Mouse (Mus musculus) naive thymus-derived CD4-positive, alpha-beta T cell, adult 2 months (primary cell): ENCODE results near the gene Usp47.
"Not testable (repeated sequence)": the region's sequence is repeated elsewhere in the genome, so short reads cannot be mapped to it uniquely, and the experiment has no call there.

Source experiments
- DNase-seq: peaks from one replicate; pipeline ENCODE4 v3.0.0-alpha.2; 2011; ENCODE audit warnings: low read depth

The Usp47 gene

DNA sequence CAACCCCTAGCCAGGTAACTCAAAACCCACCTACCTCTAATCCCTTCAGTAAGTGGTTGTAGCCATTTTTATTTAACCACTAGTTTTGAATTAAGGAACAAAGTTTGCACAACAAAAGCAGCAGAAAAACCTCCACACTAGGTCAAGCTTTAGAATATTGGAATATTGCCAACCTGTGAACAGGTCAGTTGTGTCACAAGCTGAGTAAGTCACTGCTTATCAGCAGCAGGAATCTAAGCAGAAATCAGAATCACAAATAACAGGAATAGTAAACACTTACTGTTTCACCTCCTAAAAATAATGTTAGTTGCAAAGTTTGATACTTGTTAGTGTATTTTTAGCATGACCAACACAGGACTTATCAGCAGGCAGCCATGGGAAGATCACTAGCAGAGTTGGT lies 17.0 kb downstream of the Usp47 start:
- DNase-seq = no peak

- DNase-seq = peak; percentile 52
Observed at GRCm38 (mm10) chr7:112042758-112043157, 19.5 kb downstream of the Usp47 start.

DNA sequence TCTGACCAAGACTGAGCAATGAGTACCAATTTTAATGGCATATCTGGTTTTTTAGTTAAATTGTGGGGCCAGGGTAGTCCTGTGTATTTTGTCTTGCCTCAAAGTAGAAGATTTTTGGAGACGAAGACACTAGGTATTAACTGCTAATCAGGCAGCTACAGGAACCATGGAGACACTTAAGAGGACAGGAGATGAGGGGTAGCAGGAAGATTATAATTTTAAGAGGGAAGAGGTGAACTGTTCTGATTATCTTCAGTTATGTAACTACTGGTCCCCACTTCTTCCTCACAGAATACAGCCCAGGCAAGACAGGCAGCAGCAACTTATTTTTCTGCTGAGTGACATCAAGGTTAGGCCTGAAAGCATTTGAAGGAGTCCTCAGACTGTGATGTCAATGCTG lies 21.9 kb downstream of the Usp47 start:
- DNase-seq = no peak

- no peak for DNase-seq
Observed at GRCm38 (mm10) chr7:112045794-112046388, 22.6 kb downstream of the Usp47 start.

DNA sequence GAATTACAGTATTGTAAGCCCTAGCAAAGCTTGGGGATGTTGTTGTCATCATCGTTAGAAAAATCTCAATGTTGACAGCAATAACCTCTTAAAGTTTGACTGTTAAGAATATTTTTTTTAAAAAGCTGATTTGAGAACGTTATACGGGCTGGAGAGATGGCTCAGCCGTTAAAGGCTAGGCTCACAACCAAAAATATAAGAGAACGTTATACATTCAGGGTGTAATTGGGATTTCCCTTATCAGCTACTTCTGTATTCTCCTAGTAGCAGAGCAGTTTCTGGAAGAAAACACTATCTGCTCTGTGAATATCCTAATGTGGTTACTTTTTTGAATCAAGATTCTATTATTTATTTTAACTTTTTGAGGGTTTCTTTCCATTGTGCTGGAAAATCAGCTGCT lies 25.3 kb downstream of the Usp47 start:
- DNase-seq = no peak

- DNase-seq = peak; percentile 60
Observed at GRCm38 (mm10) chr7:112053667-112054066, 30.4 kb downstream of the Usp47 start.

DNA sequence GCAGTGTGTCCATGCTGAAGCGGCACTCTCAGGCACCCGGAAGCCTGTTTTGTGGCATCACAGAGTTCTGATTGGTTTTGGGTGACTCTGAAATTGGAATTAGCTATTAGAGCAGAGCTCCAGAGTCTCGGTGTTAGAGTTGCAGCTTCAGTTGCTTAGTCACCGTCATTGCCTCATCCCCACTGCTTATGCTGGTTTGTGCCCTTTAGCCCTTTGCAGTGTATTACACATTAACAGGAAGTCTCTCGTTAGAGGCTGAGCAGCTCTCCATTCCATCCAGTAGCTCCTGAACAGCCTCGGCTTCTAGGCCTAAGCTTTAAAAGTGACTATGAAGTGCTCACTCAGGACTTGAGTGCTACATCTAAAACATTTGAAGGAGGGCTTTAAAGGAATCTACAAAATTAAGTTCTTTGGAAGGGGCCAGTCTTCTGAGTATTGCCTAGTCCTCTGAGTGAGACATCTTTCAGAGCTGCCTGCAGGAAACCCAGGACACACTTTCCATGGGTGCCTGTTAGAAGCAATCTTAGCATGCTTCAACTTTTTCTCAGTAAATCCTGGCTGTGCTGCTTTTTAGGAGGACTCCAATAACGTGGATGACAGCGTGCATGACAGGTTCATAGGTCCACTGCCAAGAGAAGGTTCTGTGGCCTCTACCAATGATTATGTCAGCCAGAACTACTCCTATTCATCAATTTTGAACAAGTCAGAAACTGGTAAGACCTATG lies 32.8 kb downstream of the Usp47 start:
- DNase-seq = no peak

- no peak for DNase-seq
Observed at GRCm38 (mm10) chr7:112074868-112075267, 51.6 kb downstream of the Usp47 start.

GRCm38 (mm10) chr7:112082636-112083035 lies 59.3 kb downstream of the Usp47 start:
- DNase-seq = no peak

GRCm38 (mm10) chr7:112084222-112084621 lies 60.9 kb downstream of the Usp47 start:
- DNase-seq = no peak

- peak; percentile 81 for DNase-seq
Observed at GRCm38 (mm10) chr7:112085062-112085461, 61.8 kb downstream of the Usp47 start.

DNA sequence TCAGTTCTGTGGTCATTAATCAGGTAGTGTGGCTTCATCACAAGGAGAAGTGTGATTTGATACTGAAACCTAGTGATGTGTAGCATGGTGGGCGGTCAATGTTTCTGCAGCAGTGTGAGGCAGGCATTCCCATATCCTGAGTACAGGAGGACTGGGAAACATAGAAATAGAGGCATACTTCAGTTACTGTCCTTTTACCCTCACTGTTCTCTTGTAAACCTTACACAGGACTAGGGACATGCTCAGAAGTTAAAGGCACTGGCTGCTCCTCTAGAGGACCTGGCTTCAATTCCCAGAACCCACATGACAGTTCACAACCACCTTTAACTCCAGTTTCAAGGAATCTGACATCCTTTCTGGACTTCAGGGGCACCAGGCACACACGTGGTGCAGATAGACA lies 62.9 kb downstream of the Usp47 start:
- DNase-seq = no peak

- not testable (repeated sequence) for DNase-seq
Observed at GRCm38 (mm10) chr7:112094923-112095322, 71.6 kb downstream of the Usp47 start.

DNA sequence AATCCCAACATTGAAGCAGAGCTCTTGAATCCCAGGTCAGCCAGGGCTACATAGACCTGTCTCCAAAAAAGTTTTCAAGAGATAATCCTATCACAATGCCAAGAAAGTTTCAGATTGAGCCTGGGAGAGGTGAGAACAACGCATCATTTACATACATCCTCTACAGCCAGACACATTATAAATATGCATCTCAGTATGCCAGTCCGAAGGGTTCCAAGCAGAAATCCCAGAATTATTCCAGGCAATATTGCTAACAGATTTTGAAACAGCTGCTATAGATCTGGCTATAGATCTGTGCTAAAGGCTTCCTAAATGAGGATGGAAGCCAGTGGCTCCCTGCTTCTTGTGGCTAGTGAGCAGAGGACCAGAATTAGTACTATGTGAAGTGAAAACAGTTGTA lies 77.6 kb downstream of the Usp47 start:
- DNase-seq = no peak

GRCm38 (mm10) chr7:112102933-112103332 lies 79.6 kb downstream of the Usp47 start:
- DNase-seq = no peak

- no peak for DNase-seq
Observed at GRCm38 (mm10) chr7:112103816-112104215, 80.5 kb downstream of the Usp47 start.

GRCm38 (mm10) chr7:112108757-112109156 lies 85.5 kb downstream of the Usp47 start:
- DNase-seq = no peak

DNA sequence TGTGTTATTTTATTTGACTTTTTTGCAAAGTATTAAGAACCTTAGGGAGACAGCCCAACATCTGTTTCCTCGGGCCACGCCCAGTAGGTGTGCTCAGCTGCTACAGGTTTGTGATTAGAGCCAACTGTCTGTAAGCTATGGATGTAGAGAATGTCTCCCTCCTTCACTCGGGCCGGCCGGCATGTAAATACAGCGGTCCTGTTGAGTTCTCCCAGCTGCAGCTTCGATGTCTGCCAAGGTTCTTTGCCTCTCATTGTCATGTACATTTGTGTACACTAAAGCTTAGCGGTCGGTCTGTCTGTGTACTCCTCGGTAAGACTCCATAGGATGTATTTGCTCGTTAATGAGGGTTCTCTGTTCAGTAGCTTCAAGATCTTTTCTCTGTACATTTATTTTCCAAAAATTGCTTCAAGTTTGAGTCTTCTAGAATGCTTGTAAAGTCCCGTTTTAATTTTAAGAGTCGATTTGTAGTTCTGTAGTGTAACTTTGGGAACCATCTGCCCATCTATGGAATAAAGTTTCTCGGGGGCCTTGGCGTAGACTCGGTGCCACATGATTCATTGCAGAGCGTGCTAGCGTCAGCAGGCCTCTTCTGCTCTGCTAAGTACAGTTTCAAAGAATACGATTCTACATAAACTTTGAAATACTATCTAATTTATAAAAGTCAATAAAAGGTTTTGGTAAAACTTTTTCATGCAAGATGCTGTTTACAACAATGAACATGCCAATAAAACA lies 87.5 kb downstream of the Usp47 start:
- DNase-seq = no peak

DNA sequence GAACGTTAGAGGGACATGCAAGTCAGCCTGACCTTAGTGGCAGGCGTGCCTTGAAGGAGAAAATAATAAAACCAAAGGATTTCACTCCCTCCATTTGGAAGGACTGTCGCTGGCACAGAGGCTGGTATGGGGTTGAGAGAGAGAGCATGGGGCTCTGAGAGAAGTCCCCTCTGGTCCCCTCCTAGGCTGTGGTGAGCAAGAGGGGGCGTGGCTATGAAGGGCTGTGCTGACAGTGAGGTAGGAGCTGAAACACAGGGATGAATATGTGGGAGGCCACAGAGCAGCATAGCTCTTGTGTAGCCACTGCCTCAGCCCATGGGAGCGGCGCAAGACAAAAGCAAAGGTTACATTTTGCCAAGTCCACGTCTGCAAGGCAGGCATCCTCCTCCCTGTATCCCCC lies 94.2 kb downstream of the Usp47 start:
- DNase-seq = no peak

DNA sequence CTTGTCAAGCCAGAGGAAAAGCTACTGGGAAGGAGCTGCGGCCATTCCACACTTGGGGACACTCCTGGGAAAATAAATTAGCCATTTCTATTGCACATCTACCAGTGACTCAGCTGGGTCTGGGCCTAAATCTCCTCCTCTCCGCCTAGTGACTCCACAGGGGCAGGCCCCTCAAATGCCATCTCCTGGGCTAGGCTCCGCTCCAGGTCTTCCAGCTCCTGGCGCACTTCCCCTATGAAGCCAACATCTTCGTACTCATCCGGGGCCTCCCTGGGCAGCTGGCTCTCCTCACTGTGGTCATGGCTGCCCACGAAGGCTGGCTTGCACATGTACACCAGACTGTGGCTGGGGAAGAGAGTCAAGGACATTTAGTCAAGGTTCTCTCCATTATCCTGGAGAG lies 94.8 kb downstream of the Usp47 start:
- no peak for DNase-seq

GRCm38 (mm10) chr7:112119248-112119647 lies 95.9 kb downstream of the Usp47 start:
- DNase-seq = no peak

DNA sequence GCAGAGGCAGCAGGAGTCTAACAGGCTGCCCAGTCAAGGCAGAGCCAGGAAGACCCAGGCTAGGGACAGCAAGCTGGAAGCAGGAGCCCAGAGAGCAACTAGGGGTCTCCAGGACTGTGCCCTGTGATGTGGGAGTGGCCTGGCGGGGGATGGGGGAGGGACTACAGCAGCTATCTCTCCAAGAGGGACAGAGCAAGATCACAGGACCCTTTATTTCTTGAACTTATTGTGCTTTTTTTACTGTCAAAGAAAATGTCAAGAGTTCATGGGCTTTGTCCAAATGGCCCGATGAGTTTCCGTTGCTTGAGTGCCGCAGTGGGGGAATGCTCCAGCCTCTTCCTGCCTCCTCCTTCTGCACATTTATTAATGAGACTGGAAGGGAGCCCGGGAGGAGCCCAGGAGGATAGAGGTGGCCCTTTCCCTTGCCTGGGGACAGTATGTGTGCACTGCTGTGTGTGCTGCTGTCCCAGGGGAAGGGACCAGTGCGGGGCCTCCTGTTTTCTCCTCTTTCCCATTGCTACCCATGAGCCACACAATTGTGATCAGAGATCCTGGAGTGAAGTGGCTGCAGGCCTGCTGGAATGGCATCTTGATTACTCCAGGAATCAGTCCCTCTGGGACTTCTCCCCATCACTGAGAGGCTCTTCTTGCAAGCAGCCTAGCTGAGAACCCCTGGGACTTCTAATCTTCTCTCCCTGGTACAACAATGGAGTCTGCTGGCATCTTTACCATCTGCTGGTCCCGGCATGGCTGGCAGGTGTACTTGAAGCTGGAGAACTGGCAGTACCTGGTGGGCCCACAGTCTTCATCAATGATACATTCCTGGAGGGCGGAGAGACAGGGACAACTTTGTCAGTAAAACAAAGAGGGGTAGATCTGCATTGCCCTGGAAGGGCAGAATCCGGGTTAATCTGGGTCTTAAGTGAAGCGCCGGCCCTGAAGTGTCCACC lies 97.8 kb downstream of the Usp47 start:
- no peak for DNase-seq
